Mouse (Mus musculus) cerebellum, postnatal 4 days (tissue): ENCODE measurements around the gene Cip2a.
A peak's percentile ranks its signal among the peaks of the same experiment; 100 is the strongest.

Experiments used
- DNase-seq, 2 experiments: peaks; one replicate each; pipeline ENCODE4 v3.0.0; 2022; ENCODE audit warnings: low spot score in 2 of 2, mixed read lengths in 1 of 2

Cip2a gene

DNA sequence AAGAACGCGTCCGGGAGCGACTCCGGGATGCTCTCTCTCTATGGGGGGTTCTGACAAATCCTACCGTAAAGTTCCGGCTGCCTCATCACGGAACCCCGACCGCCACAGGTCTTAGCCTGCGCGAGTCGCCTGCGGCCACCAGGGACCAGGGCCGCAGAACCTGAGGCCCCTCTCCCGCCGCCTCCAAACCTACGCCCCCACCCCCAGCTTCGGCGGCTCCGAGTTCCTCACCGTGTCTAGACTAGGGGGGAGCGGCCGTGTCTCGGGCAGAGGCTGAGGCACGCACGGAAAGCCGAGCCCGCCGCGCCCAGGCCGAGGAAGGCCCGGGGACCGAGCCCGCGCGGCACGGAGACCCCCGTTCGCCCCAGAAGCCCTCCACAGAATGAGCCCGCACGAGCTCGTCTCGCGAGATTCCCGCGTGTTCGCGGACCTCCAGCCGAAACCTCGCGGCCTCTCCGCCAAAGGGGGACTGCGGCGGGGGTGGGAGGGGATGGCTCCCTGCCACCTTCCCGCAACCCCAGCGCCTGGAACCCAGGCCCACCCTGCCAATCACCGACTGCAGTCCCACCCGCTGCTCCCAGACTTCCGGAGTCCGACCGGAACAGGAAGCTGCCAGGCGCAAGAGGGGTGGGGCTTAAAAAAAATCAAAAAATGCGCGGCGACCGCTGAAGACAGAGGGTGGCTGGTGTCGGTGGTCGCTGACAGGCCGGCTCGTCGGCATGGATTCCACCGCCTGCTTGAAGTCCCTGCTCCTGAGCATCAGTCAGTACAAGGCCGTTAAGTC, at the start of gene Cip2a, which contains the start of gene Dzip3:
Gene Cip2a (plus strand): TSS at position 627 of the 784 bp plus-strand sequence.
Gene Dzip3 (minus strand): TSS at position 607 of the 784 bp plus-strand sequence.
- DNase-seq = peak; percentile 92 to 96

- DNase-seq = no peak
Measured at GRCm38 (mm10) chr16:48972996-48973395, 21.0 kb upstream of the Cip2a start.

GRCm38 (mm10) chr16:48973548-48973947, 20.4 kb upstream of the Cip2a start:
- DNase-seq = no peak

- DNase-seq = no peak
Measured at GRCm38 (mm10) chr16:48979965-48980364, 14.0 kb upstream of the Cip2a start.

DNA sequence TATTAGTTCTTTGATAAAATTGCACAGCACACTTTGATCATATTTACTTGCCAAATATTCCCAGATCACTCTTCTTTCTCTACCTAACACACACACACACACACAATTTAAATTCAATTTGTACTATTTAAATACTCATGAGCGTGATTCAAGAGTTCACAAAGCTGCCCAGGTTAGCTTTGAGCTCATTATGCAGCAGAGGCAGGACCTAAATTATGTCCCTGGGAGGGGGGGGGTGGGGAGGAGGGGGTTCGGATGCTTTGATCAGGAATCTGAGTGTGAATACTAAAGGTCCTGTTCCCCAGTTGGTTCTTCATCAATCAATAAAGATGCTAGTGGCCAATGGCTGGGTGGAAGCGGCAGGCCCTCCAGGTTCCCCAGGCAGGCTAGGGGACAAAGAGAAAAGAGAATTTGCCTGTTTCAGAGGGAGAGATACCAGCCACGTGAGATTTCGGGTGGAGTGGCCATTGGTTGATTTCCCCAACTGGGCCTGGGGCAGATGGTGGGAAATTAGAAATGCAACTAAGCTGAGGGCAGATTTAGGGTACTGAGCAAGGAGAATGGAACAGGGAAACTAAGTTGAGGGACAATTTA, 8.9 kb upstream of the Cip2a start:
- DNase-seq = no peak

- DNase-seq = no peak
Measured at GRCm38 (mm10) chr16:48989700-48990099, 4.3 kb upstream of the Cip2a start.

DNA sequence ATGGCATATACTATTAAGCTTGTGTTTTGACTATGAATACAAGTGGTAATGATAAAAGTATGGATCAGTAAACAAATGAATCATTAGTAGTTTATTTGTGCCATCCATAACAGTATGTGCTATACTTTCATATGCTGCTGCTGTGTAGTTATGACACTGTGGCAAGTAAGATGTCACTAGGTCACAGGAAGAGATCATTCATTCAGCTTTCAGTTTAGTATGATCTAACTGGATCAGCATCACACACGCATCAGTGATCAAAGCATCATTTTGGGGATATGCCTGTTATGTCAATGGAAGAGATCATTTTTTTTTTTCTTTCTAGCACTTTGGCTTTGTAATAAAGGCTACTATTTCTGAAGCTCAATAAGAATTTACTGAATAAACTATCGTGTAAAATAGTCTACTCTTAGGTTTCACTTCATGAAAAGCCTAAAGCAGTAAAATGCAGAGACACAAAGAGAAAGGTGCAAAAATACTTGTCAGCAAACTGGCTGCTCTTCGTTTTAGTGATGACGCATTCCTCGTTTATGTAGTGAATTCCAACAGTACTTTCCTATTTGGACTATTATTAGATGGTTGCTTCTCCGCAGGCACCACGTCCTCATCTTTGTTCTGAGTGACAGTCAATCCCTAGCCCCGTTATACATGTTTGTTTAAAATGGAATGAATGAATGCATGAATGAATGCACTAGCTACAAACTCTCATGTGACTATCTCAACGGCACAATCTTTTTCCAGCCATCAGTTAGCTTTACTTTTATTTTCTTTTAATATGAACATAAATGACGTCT, 1.4 kb upstream of the Cip2a start:
- no peak for DNase-seq

GRCm38 (mm10) chr16:48993231-48993558, 790 bp upstream of the Cip2a start:
- DNase-seq = no peak

DNA sequence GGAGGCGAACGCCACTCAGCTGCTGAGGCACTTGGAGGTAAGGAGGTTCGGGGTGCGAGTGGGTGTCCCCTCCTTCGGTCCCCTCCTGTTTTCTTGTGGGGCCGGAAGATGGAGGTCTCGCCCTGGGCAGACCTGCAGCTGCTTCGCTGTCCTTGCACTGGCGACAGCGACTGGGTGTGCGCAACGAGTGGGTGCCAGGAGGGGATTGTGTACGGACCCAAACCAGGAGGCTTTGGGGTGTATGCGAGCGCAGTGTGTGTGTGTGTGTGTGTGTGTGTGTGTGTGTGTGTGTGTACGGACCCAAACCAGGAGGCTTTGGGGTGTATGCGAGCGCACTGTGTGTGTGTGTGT, 333 bp downstream of the Cip2a start:
- DNase-seq = no peak

GRCm38 (mm10) chr16:49004151-49004550, 10.2 kb downstream of the Cip2a start:
- no peak for DNase-seq

GRCm38 (mm10) chr16:49016620-49017332, 22.8 kb downstream of the Cip2a start:
- no peak for DNase-seq

- no peak for DNase-seq
Measured at GRCm38 (mm10) chr16:49035852-49036251, 41.9 kb downstream of the Cip2a start.

- no peak for DNase-seq
Measured at GRCm38 (mm10) chr16:49037771-49038170, 43.8 kb downstream of the Cip2a start.

DNA sequence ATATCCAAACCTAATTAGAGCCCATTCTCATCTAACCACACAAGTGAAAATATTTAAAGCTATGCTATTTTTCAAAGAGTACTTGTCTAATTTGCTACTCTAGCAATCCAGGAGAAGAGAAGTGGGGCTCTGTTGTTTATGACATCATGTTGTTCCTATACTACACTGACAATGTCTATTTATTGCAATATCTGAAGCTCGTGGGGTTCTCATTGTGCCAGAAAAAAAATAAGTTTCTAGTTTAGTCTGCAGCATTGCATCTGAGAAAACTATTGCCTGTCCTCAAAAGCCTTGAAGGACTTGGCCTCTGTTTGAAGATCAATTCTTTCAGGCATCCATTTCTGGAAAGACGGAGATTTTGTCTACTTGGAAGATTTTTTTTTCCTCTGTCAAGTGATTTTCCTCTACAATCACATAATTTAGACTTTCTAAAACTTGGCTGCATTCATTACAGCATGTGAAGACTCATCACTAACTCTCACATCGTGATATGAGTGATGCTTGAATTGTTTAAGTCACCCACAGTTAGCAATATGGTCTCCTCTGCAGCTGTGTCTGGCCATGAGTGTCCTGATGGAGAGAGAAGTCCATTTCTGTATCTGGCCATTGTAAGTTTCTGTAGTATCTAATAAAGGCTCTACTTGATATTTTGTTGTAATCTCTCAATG, 46.7 kb downstream of the Cip2a start:
- DNase-seq = no peak

GRCm38 (mm10) chr16:49049214-49049613, 55.2 kb downstream of the Cip2a start:
- DNase-seq = no peak

DNA sequence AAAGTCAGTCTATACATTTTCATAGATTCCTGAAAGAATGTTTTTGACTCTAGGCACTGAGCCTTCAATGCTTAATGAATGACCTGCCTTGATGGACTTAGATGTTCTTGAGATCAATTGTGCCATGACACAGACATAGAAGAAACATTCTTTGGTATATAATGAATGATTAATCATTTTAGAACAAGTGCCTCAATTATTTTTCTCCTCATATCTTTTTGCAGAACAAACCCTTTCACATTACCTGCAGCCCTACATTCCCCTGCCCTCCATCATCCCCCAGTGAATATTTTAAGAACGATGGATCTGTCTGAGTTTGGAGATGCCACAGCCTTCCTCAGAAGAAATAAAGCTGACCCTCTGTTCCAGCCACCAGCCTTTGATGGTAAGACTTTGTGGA, 63.2 kb downstream of the Cip2a start, which contains the start of gene Myh15:
Gene Myh15 (plus strand): TSS at position 301 of the 400 bp plus-strand sequence.
- DNase-seq = no peak
